ENCODE assay signal across 24 mouse cellular contexts in genomic region chr3:98049671-98050070, GRCm38 (mm10). TPM values are rescaled to one million over a fixed set of nuclear protein-coding genes. Genes with fewer than 3 reads are reported as not detected.
DNase-seq lines count a peak whose midpoint lies in the region; ATAC-seq and TF ChIP-seq lines count a peak whose summit lies in the region.
"Had no signal": no experiment of that assay in that cellular context is flagged by ENCODE, and none has a peak within 500 bp of the region (broad histone marks: within the 10 kb centered on the region; RNA-seq: fewer than 3 reads in every experiment).

No protein-coding gene starts in this region.

- WGBS in forebrain, embryonic 14.5 days: 84% methylated on average over 1 of the region's 1 CpGs
- 94% methylated on average over 1 of the region's 1 CpGs for whole genome bisulfite sequencing in forebrain, postnatal 0 days
- WGBS in limb, embryonic 12.5 days: 90% methylated on average over 1 of the region's 1 CpGs
- 95% methylated on average over 1 of the region's 1 CpGs for WGBS in limb, embryonic 10.5 days

- DNase-seq in forebrain, embryonic 14.5 days (ENCODE audit: low spot score): no peak
- no peak for DNase-seq in forebrain, postnatal 0 days
- DNase-seq in limb, embryonic 10.5 days (ENCODE audit: low spot score): no peak
- DNase-seq in MN1 (ENCODE audit: low spot score): peak; percentile 65
- DNase-seq in cerebellum, adult 18-20 months: no peak
- DNase-seq: adrenal gland, adult 2 months; adrenal gland, postnatal 10 days; adrenal gland, postnatal 25 days; B cell, adult 2 months; cerebellum, adult 11 months; cerebellum, adult 2 months; cerebellum, adult 9-10 months; cerebellum, postnatal 10 days; cerebellum, postnatal 25 days had no signal

- TF ChIP-seq CTCF in forebrain, postnatal 0 days (IDR thresholded peaks at IDR 0.05; ENCODE audit: low read depth): no peak

- no peaks in the 10 kb centered on the region for H3K27me3 ChIP-seq in forebrain, embryonic 14.5 days (replicated peaks; ENCODE audit: control insufficient read depth, insufficient read depth, low read length)
- no peaks in the 10 kb centered on the region for H3K27me3 ChIP-seq in forebrain, postnatal 0 days (ENCODE audit: insufficient read depth, low read length)
- no peaks in the 10 kb centered on the region for H3K27me3 ChIP-seq in limb, embryonic 12.5 days
- no peaks in the 10 kb centered on the region for H3K27me3 ChIP-seq in limb, embryonic 10.5 days (ENCODE audit: low read depth, poor library complexity, severe bottlenecking)
- H3K27me3 ChIP-seq: CH12.LX; embryonic facial prominence, embryonic 13.5 days; embryonic facial prominence, embryonic 15.5 days; forebrain, embryonic 15.5 days had no signal

- H3K9ac ChIP-seq in forebrain, embryonic 14.5 days (ENCODE audit: low read length): 0 out of 2 replicates have a peak overlapping the region, but pooled peaks have one; percentile 5
- no peak overlapping the region for H3K9ac ChIP-seq in forebrain, postnatal 0 days
- H3K9ac ChIP-seq in limb, embryonic 12.5 days (replicated peaks): no peak overlapping the region
- H3K9ac ChIP-seq: embryonic facial prominence, embryonic 13.5 days; embryonic facial prominence, embryonic 15.5 days; forebrain, embryonic 12.5 days; forebrain, embryonic 15.5 days had no signal

- no peak for ATAC-seq in forebrain, embryonic 14.5 days
- ATAC-seq in forebrain, postnatal 0 days: no peak
- no peak for ATAC-seq in limb, embryonic 12.5 days (ENCODE audit: insufficient number of reproducible peaks, insufficient read depth, low FRiP score, low TSS enrichment, low read depth)
- ATAC-seq: CD4-positive, CD25-positive, alpha-beta regulatory T cell, adult 4 months; forebrain, embryonic 15.5 days had no signal

- no peak overlapping the region for H3K27ac ChIP-seq in forebrain, embryonic 14.5 days (ENCODE audit: low read depth, low read length)
- H3K27ac ChIP-seq in forebrain, postnatal 0 days (ENCODE audit: low read depth, low read length): no peak overlapping the region
- 0 out of 2 replicates have a peak overlapping the region, but pooled peaks have one; percentile 18 for H3K27ac ChIP-seq in limb, embryonic 12.5 days
- no peak overlapping the region for H3K27ac ChIP-seq in limb, embryonic 10.5 days
- H3K27ac ChIP-seq: embryonic facial prominence, embryonic 15.5 days; forebrain, embryonic 12.5 days; forebrain, embryonic 15.5 days had no signal

- H3K4me2 ChIP-seq in forebrain, embryonic 14.5 days (ENCODE audit: low read length): no peak overlapping the region
- no peak overlapping the region for H3K4me2 ChIP-seq in forebrain, postnatal 0 days (ENCODE audit: low read depth)
- no peak overlapping the region for H3K4me2 ChIP-seq in limb, embryonic 12.5 days
- H3K4me2 ChIP-seq: embryonic facial prominence, embryonic 13.5 days; embryonic facial prominence, embryonic 15.5 days; forebrain, embryonic 12.5 days; forebrain, embryonic 15.5 days had no signal

- H3K4me1 ChIP-seq in forebrain, embryonic 14.5 days (ENCODE audit: control insufficient read depth, insufficient read depth, low read length): peaks cover 34% of the 10 kb centered on the region
- 0 out of 2 replicates have a peak, but pooled peaks cover 3% of the 10 kb centered on the region for H3K4me1 ChIP-seq in forebrain, postnatal 0 days (ENCODE audit: insufficient read depth)
- H3K4me1 ChIP-seq in limb, embryonic 12.5 days (replicated peaks): peaks cover 70% of the 10 kb centered on the region
- H3K4me1 ChIP-seq in limb, embryonic 10.5 days: peaks cover 67% of the 10 kb centered on the region

- no peaks in the 10 kb centered on the region for H3K36me3 ChIP-seq in forebrain, embryonic 14.5 days (ENCODE audit: control insufficient read depth, insufficient read depth, low read length)
- no peaks in the 10 kb centered on the region for H3K36me3 ChIP-seq in forebrain, postnatal 0 days (ENCODE audit: insufficient read depth)
- peaks cover 8% of the 10 kb centered on the region; the same call in 1 of the 2 replicates for H3K36me3 ChIP-seq in limb, embryonic 12.5 days
- H3K36me3 ChIP-seq in limb, embryonic 10.5 days: peaks cover 16% of the 10 kb centered on the region
- H3K36me3 ChIP-seq: forebrain, embryonic 12.5 days; forebrain, embryonic 15.5 days; G1E had no signal

- no peak overlapping the region for H3K4me3 ChIP-seq in forebrain, embryonic 14.5 days (ENCODE audit: low read depth, low read length)
- H3K4me3 ChIP-seq in forebrain, postnatal 0 days (ENCODE audit: low read depth, low read length): no peak overlapping the region
- H3K4me3 ChIP-seq in limb, embryonic 12.5 days (replicated peaks): no peak overlapping the region
- no peak overlapping the region for H3K4me3 ChIP-seq in limb, embryonic 10.5 days
- H3K4me3 ChIP-seq: embryonic facial prominence, embryonic 13.5 days; embryonic facial prominence, embryonic 15.5 days; erythroblast, embryonic 14.5 days; forebrain, embryonic 10.5 days; forebrain, embryonic 12.5 days; forebrain, embryonic 15.5 days had no signal

- H3K9me3 ChIP-seq in forebrain, embryonic 14.5 days (replicated peaks; ENCODE audit: control insufficient read depth, low read length): no peaks in the 10 kb centered on the region
- H3K9me3 ChIP-seq in forebrain, postnatal 0 days (ENCODE audit: low read length): no peaks in the 10 kb centered on the region
- H3K9me3 ChIP-seq in limb, embryonic 12.5 days: no peaks in the 10 kb centered on the region
- H3K9me3 ChIP-seq in limb, embryonic 10.5 days (replicated peaks): no peaks in the 10 kb centered on the region
- H3K9me3 ChIP-seq: embryonic facial prominence, embryonic 13.5 days; embryonic facial prominence, embryonic 15.5 days; forebrain, embryonic 10.5 days; forebrain, embryonic 12.5 days; forebrain, embryonic 15.5 days had no signal

RNA-seq across cellular contexts. Expression of gene Notch2, which starts 36.3 kb away (rescaled TPM):
- polyA plus RNA-seq in forebrain, embryonic 14.5 days (2014; fragmentation: Nextera tagmentation; extraction: Ambion mirVana): 13.6 and 18.1 TPM in 2 replicates
- 16.6 and 28.4 TPM in 2 replicates for total RNA-seq in forebrain, postnatal 0 days (2014; rRNA removed)
- polyA plus RNA-seq in forebrain, postnatal 0 days (2015; fragmentation: Nextera tagmentation; extraction: Ambion mirVana): 5.9 and 8.1 TPM in 2 replicates
- 35.7 and 41.6 TPM in 2 replicates for polyA plus RNA-seq in limb, embryonic 12.5 days (2016; fragmentation: Nextera tagmentation; extraction: Ambion mirVana)
- polyA plus RNA-seq in limb, embryonic 10.5 days (2016; fragmentation: Nextera tagmentation; extraction: Ambion mirVana): 22.7 and 29.6 TPM in 2 replicates
- polyA plus RNA-seq: G1E had no signal
